Mouse (Mus musculus) embryonic facial prominence, embryonic 12.5 days (tissue): ENCODE data around the gene Ier5. TPM values are rescaled to one million over a fixed set of nuclear protein-coding genes. Genes with fewer than 3 reads are reported as not detected.

Experiments used
- ATAC-seq: fragments of 200-750 bp; cut with Nextera tagmentation; 2 replicates; pipeline ENCODE4 v1.8.0; 2017; ENCODE audit not compliant: insufficient number of reproducible peaks, insufficient read depth, low FRiP score, low TSS enrichment
- H3K27ac ChIP-seq: fragments of 300-500 bp; sonication (generic); 2 replicates; pipeline ENCODE4 v1.5.1; 2016; ENCODE audit warnings: mild to moderate bottlenecking
- H3K27me3 ChIP-seq: fragments of 300-500 bp; sonication (generic); 2 replicates; pipeline ENCODE4 v1.6.1; 2016; ENCODE audit warnings: mild to moderate bottlenecking, moderate library complexity
- H3K36me3 ChIP-seq: fragments of 300-500 bp; sonication (generic); 2 replicates; pipeline ENCODE4 v1.6.1; 2016; ENCODE audit warnings: mild to moderate bottlenecking
- H3K4me1 ChIP-seq: fragments of 300-500 bp; sonication (generic); 2 replicates; pipeline ENCODE4 v1.6.1; 2016
- H3K4me2 ChIP-seq: fragments of 300-500 bp; sonication (generic); replicated peaks from 2 replicates; pipeline ENCODE4 v1.6.1; 2016; ENCODE audit warnings: mild to moderate bottlenecking, moderate library complexity
- H3K4me3 ChIP-seq: fragments of 300-500 bp; sonication (generic); 2 replicates; pipeline ENCODE4 v1.5.1; 2016; ENCODE audit warnings: mild to moderate bottlenecking
- H3K9ac ChIP-seq: fragments of 300-500 bp; sonication (generic); 2 replicates; pipeline ENCODE4 v1.6.1; 2016; ENCODE audit warnings: mild to moderate bottlenecking, moderate library complexity
- H3K9me3 ChIP-seq: fragments of 300-500 bp; sonication (generic); 2 replicates; pipeline ENCODE4 v1.6.1; 2016; ENCODE audit warnings: mild to moderate bottlenecking, moderate library complexity
- WGBS: fragments of 180-500 bp; shearing (Covaris S2); methylation state at CpG from one replicate; pipeline ENCODE4 v1.1.7; 2016; 5-methylcytosine and 5-hydroxymethylcytosine counted together
- polyA plus RNA-seq: library from polyadenylated mRNA; unstranded; fragments of >200 nt; fragmentation: Nextera tagmentation; extraction: Ambion mirVana; gene quantifications from 2 replicates; pipeline ENCODE4 v1.2.1, GENCODE M21; 2016

The Ier5 gene
- polyA plus RNA-seq: 17.3 and 19.9 TPM in 2 replicates

GRCm38 (mm10) chr1:155099280-155099848, at the start of gene Ier5:
TSS of gene Ier5 (minus strand) at chr1:155099636.
- H3K4me1 ChIP-seq: peaks cover 8% of the 10 kb centered on the region; the same call in 1 of the 2 replicates
- peak within 1 kb of the TSS; percentile 86 for H3K27ac ChIP-seq
- H3K9ac ChIP-seq: peak within 1 kb of the TSS; percentile 100
- no peaks in the 10 kb centered on the region for H3K27me3 ChIP-seq
- WGBS: under 1% methylated on average over 40 of the region's 40 CpGs
- no peaks in the 10 kb centered on the region for H3K36me3 ChIP-seq
- H3K4me2 ChIP-seq: peak within 1 kb of the TSS; percentile 84
- peak; percentile 95 for ATAC-seq
- H3K4me3 ChIP-seq: peak within 1 kb of the TSS; percentile 98
- H3K9me3 ChIP-seq: no peaks in the 10 kb centered on the region

- no peak overlapping the region for H3K4me3 ChIP-seq
- no peaks in the 10 kb centered on the region for H3K27me3 ChIP-seq
- no peak for ATAC-seq
- H3K9me3 ChIP-seq: no peaks in the 10 kb centered on the region
- H3K27ac ChIP-seq: no peak overlapping the region
- H3K4me1 ChIP-seq: peaks cover 6% of the 10 kb centered on the region; the same call in 1 of the 2 replicates
- H3K4me2 ChIP-seq: no peak overlapping the region
- WGBS: 80% methylated on average over 2 of the region's 2 CpGs
- H3K36me3 ChIP-seq: no peaks in the 10 kb centered on the region
- no peak overlapping the region for H3K9ac ChIP-seq
Measured at GRCm38 (mm10) chr1:155147228-155147627, 47.8 kb upstream of the Ier5 start.

- 0 out of 2 replicates have a peak within 1 kb of the TSS, but pooled peaks have one; percentile 7 for H3K27ac ChIP-seq
- peak within 1 kb of the TSS; percentile 29; the same call in 1 of the 2 replicates for H3K9ac ChIP-seq
- H3K27me3 ChIP-seq: no peaks in the 10 kb centered on the region
- no peaks in the 10 kb centered on the region for H3K36me3 ChIP-seq
- peak; percentile 92 for ATAC-seq
- H3K4me2 ChIP-seq: peak within 1 kb of the TSS; percentile 42
- no peaks in the 10 kb centered on the region for H3K9me3 ChIP-seq
- WGBS: 45% methylated on average over 8 of the region's 8 CpGs
- peaks cover 6% of the 10 kb centered on the region; the same call in 1 of the 2 replicates for H3K4me1 ChIP-seq
- peak within 1 kb of the TSS; percentile 35 for H3K4me3 ChIP-seq
Measured at GRCm38 (mm10) chr1:155146572-155146980, 47.1 kb upstream of the Ier5 start, which contains the start of gene Mr1. TSS of gene Mr1 (minus strand) at chr1:155146814.

- Histone ChIP-seq H3K9ac (no peak overlapping the region), H3K27me3 (no peaks in the 10 kb centered on the region), H3K4me3 (peak overlapping the region; percentile 35; the same call in 1 of the 2 replicates), H3K9me3 (no peaks in the 10 kb centered on the region), H3K36me3 (no peaks in the 10 kb centered on the region), H3K27ac (0 out of 2 replicates have a peak overlapping the region, but pooled peaks have one; percentile 7), H3K4me2 (peak overlapping the region; percentile 42), H3K4me1 (peaks cover 6% of the 10 kb centered on the region; the same call in 1 of the 2 replicates)
- WGBS: 53% methylated on average over 6 of the region's 6 CpGs
- ATAC-seq: no peak
Measured at GRCm38 (mm10) chr1:155145620-155146019, 46.2 kb upstream of the Ier5 start.

- Histone ChIP-seq H3K36me3 (no peaks in the 10 kb centered on the region), H3K27ac (no peak overlapping the region), H3K27me3 (no peaks in the 10 kb centered on the region), H3K4me3 (no peak overlapping the region), H3K4me2 (no peak overlapping the region), H3K9ac (no peak overlapping the region), H3K4me1 (peaks cover 2% of the 10 kb centered on the region), H3K9me3 (no peaks in the 10 kb centered on the region)
- 80% methylated on average over 2 of the region's 2 CpGs for WGBS
- no peak for ATAC-seq
Measured at GRCm38 (mm10) chr1:155140076-155140475, 40.6 kb upstream of the Ier5 start.

- no peak overlapping the region for H3K27ac ChIP-seq
- no peak overlapping the region for H3K9ac ChIP-seq
- ATAC-seq: no peak
- no peaks in the 10 kb centered on the region for H3K9me3 ChIP-seq
- no peak overlapping the region for H3K4me2 ChIP-seq
- WGBS: 89% methylated on average over 7 of the region's 7 CpGs
- H3K4me3 ChIP-seq: no peak overlapping the region
- H3K27me3 ChIP-seq: no peaks in the 10 kb centered on the region
- H3K4me1 ChIP-seq: peaks cover 11% of the 10 kb centered on the region
- no peaks in the 10 kb centered on the region for H3K36me3 ChIP-seq
Measured at GRCm38 (mm10) chr1:155138795-155139194, 39.4 kb upstream of the Ier5 start.

- 18% methylated on average over 8 of the region's 8 CpGs for WGBS
Measured at GRCm38 (mm10) chr1:155134866-155135265, 35.4 kb upstream of the Ier5 start.

GRCm38 (mm10) chr1:155127429-155127934, 28.0 kb upstream of the Ier5 start:
- Histone ChIP-seq H3K9me3 (no peaks in the 10 kb centered on the region), H3K9ac (no peak overlapping the region), H3K4me1 (0 out of 2 replicates have a peak, but pooled peaks cover 5% of the 10 kb centered on the region), H3K27ac (no peak overlapping the region), H3K4me2 (no peak overlapping the region), H3K36me3 (no peaks in the 10 kb centered on the region), H3K4me3 (no peak overlapping the region), H3K27me3 (no peaks in the 10 kb centered on the region)
- no peak for ATAC-seq
- WGBS: 67% methylated on average over 5 of the region's 5 CpGs

More at GRCm38 (mm10) chr1:155134866-155135265, 35.4 kb upstream of the Ier5 start:
- no peak overlapping the region for H3K4me3 ChIP-seq
- H3K4me1 ChIP-seq: peaks cover 11% of the 10 kb centered on the region
- no peak overlapping the region for H3K27ac ChIP-seq
- no peaks in the 10 kb centered on the region for H3K9me3 ChIP-seq
- no peak for ATAC-seq
- H3K9ac ChIP-seq: no peak overlapping the region
- H3K36me3 ChIP-seq: no peaks in the 10 kb centered on the region
- H3K27me3 ChIP-seq: no peaks in the 10 kb centered on the region
- no peak overlapping the region for H3K4me2 ChIP-seq

- 0 out of 2 replicates have a peak, but pooled peaks cover 5% of the 10 kb centered on the region for H3K4me1 ChIP-seq
- 64% methylated on average over 5 of the region's 5 CpGs for WGBS
- ATAC-seq: no peak
Measured at GRCm38 (mm10) chr1:155126716-155127115, 27.3 kb upstream of the Ier5 start.

GRCm38 (mm10) chr1:155124397-155124796, 25.0 kb upstream of the Ier5 start:
- WGBS: 97% methylated on average over 5 of the region's 5 CpGs
- ATAC-seq: no peak
- Histone ChIP-seq H3K9me3 (no peaks in the 10 kb centered on the region), H3K27ac (no peak overlapping the region), H3K9ac (no peak overlapping the region), H3K36me3 (no peaks in the 10 kb centered on the region), H3K4me3 (no peak overlapping the region), H3K4me2 (no peak overlapping the region), H3K27me3 (no peaks in the 10 kb centered on the region), H3K4me1 (0 out of 2 replicates have a peak, but pooled peaks cover 5% of the 10 kb centered on the region)

More at GRCm38 (mm10) chr1:155126716-155127115, 27.3 kb upstream of the Ier5 start:
- Histone ChIP-seq H3K9ac (no peak overlapping the region), H3K36me3 (no peaks in the 10 kb centered on the region), H3K27me3 (no peaks in the 10 kb centered on the region), H3K9me3 (no peaks in the 10 kb centered on the region), H3K4me2 (no peak overlapping the region), H3K4me3 (no peak overlapping the region), H3K27ac (no peak overlapping the region)

- no peak overlapping the region for H3K4me3 ChIP-seq
- ATAC-seq: no peak
- H3K4me1 ChIP-seq: 0 out of 2 replicates have a peak, but pooled peaks cover 5% of the 10 kb centered on the region
- H3K27ac ChIP-seq: no peak overlapping the region
- H3K4me2 ChIP-seq: no peak overlapping the region
- H3K27me3 ChIP-seq: no peaks in the 10 kb centered on the region
- WGBS: 72% methylated on average over 21 of the region's 21 CpGs
- H3K36me3 ChIP-seq: no peaks in the 10 kb centered on the region
- no peaks in the 10 kb centered on the region for H3K9me3 ChIP-seq
- H3K9ac ChIP-seq: no peak overlapping the region
Measured at GRCm38 (mm10) chr1:155121977-155122939, 22.8 kb upstream of the Ier5 start.
